Mouse (Mus musculus): ENCODE results near the gene Ctsk.

GRCm38 (mm10) chr3:95538936-95539335 lies 39.9 kb downstream of the Ctsk start:
- TF ChIP-seq E2F4 (IDR thresholded peaks at IDR 0.05; ENCODE audit: insufficient replicate concordance, low read depth, low read length): no peak
- TF ChIP-seq CTCF (conservative IDR thresholded peaks at IDR 0.05 in 1 of 2, IDR thresholded peaks at IDR 0.05 in 1 of 2; ENCODE audit: low read depth in 2 of 2, low read length in 2 of 2): no peak
- TF ChIP-seq MEF2A (IDR thresholded peaks at IDR 0.05; ENCODE audit: borderline replicate concordance, low read depth, low read length): no peak
- TF ChIP-seq ZC3H11A (IDR thresholded peaks at IDR 0.05; ENCODE audit: low read depth, low read length): no peak
- no peak for TF ChIP-seq EP300 (IDR thresholded peaks at IDR 0.05; ENCODE audit: low read length)
- no peak for TF ChIP-seq TBP (conservative IDR thresholded peaks at IDR 0.05; ENCODE audit: low read depth, low read length)
- TF ChIP-seq BHLHE40 (IDR thresholded peaks at IDR 0.05; ENCODE audit: low read depth, low read length): no peak
- no peak for TF ChIP-seq POLR2AphosphoS2 (IDR thresholded peaks at IDR 0.05; ENCODE audit: low read depth, low read length)
- no peak for TF ChIP-seq JUND (conservative IDR thresholded peaks at IDR 0.05; ENCODE audit: low read depth, low read length)
- TF ChIP-seq CHD2 (IDR thresholded peaks at IDR 0.05; ENCODE audit: low read length): no peak
- no peak for TF ChIP-seq MAX (IDR thresholded peaks at IDR 0.05; ENCODE audit: low read length)
- no peak for TF ChIP-seq ZKSCAN1 (IDR thresholded peaks at IDR 0.05; ENCODE audit: borderline replicate concordance, low read depth, low read length)
- TF ChIP-seq USF2 (conservative IDR thresholded peaks at IDR 0.05; ENCODE audit: low read depth, low read length): no peak

All from CH12.LX (cell line).